Mouse (Mus musculus) forebrain, embryonic 10.5 days (tissue): Measurements from ENCODE around the gene Cacna1a. TPM values are rescaled to one million over a fixed set of nuclear protein-coding genes. Genes with fewer than 3 reads are reported as not detected.
"Not testable (repeated sequence)": the region's sequence is repeated elsewhere in the genome, so short reads cannot be mapped to it uniquely, and the experiment has no call there.

ENCODE experiments used
- DNase-seq: peaks from one replicate; pipeline ENCODE4 v3.0.0-alpha.2; 2017; ENCODE audit warnings: low spot score; ENCODE audit errors: extremely low spot score
- H3K27ac ChIP-seq: fragments of 300-500 bp; sonication (generic); 2 replicates; pipeline ENCODE4 v1.5.1; 2016; ENCODE audit warnings: mild to moderate bottlenecking
- H3K27me3 ChIP-seq: fragments of 300-500 bp; sonication (generic); 2 replicates; pipeline ENCODE4 v1.6.1; 2016; ENCODE audit warnings: mild to moderate bottlenecking; ENCODE audit not compliant: poor library complexity, severe bottlenecking
- H3K36me3 ChIP-seq: fragments of 300-500 bp; sonication (generic); replicated peaks from 2 replicates; pipeline ENCODE4 v1.6.1; 2016; ENCODE audit warnings: mild to moderate bottlenecking, moderate library complexity
- H3K4me1 ChIP-seq: fragments of 300-500 bp; sonication (generic); 2 replicates; pipeline ENCODE4 v1.6.1; 2016
- H3K4me3 ChIP-seq: fragments of 300-500 bp; sonication (generic); 2 replicates; pipeline ENCODE4 v1.5.1; 2016; ENCODE audit warnings: mild to moderate bottlenecking, moderate library complexity
- H3K9me3 ChIP-seq: fragments of 300-500 bp; sonication (generic); 2 replicates; pipeline ENCODE4 v1.6.1; 2016; ENCODE audit warnings: mild to moderate bottlenecking, moderate library complexity
- WGBS: fragments of 180-500 bp; shearing (Covaris S2); methylation state at CpG from one replicate; pipeline ENCODE4 v1.1.7; 2016; 5-methylcytosine and 5-hydroxymethylcytosine counted together
- polyA plus RNA-seq: library from polyadenylated mRNA; unstranded; fragments of >200 nt; fragmentation: Nextera tagmentation; extraction: Ambion mirVana; gene quantifications from 2 replicates; pipeline ENCODE4 v1.2.1, GENCODE M21; 2016

Gene Cacna1a
- polyA plus RNA-seq, 1 experiment from 2014 or later, result 7.4 TPM

- Histone ChIP-seq H3K27ac (no peak overlapping the region), H3K36me3 (no peaks in the 10 kb centered on the region), H3K27me3 (no peaks in the 10 kb centered on the region), H3K9me3 (no peaks in the 10 kb centered on the region), H3K4me3 (no peak overlapping the region), H3K4me1 (peaks cover 14% of the 10 kb centered on the region)
- WGBS, result 57% methylated on average over 6 of the region's 6 CpGs
- peak; percentile 44 for DNase-seq
Measured at GRCm38 (mm10) chr8:84494541-84495084, 106.4 kb downstream of the Cacna1a start.

DNA sequence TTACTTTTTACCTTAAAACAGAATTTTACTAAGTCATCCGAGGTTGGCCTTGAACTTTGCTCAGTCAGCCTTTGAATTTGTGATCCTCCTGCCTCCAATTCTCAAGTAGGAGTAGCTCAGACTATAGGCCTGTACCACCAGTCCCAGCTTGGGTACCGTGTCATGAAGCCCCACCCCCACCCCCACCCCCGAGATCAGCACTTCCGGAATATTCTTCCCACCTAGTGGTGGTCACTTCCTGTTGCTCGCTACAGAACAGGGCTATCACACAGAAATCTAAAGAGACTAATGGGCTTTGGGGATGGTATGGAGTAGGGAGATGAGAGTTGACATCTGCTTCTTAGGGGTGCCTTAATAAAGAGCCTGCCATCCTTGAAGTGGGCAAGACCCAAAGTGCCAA lies 112.9 kb downstream of the Cacna1a start:
- Histone ChIP-seq H3K27me3 (no peaks in the 10 kb centered on the region), H3K4me3 (no peak overlapping the region), H3K36me3 (no peaks in the 10 kb centered on the region), H3K9me3 (no peaks in the 10 kb centered on the region), H3K4me1 (peaks cover 8% of the 10 kb centered on the region; the same call in 1 of the 2 replicates), H3K27ac (no peak overlapping the region)
- 87% methylated on average over 5 of the region's 5 CpGs for WGBS
- no peak for DNase-seq

DNA sequence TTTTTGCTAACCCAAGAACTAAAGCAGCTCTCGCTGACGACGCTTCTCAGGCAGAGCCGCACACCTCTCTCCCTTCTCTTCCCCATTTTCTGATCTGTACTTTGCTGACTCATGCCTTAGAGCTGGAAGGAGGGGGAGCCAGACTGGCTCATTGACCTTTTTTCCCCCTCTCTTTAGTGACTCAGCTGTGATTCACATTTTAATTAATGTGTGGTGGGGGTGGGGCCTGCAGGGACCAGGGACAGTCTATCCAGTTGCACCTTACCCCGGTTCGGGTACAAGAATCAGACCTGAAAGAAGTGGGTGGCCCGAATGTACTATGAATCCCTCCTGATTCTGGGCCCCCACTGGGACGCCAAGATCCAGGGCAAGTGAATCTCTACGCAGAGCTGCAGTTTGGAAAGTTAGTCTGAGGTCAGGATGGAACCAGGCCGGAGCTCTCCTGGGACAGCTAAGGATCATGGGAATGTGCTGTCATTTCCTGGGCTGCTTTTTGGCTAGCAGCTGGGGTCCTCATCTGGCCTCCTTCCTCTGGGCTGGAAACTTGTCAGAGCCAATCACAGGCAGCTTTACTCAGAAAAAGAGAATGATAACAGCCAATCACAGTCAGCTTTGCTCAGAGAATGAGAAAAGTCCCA lies 113.5 kb downstream of the Cacna1a start:
- Histone ChIP-seq H3K27ac (peak overlapping the region; percentile 21; the same call in 1 of the 2 replicates), H3K9me3 (no peaks in the 10 kb centered on the region), H3K27me3 (no peaks in the 10 kb centered on the region), H3K4me1 (peaks cover 8% of the 10 kb centered on the region; the same call in 1 of the 2 replicates), H3K36me3 (no peaks in the 10 kb centered on the region), H3K4me3 (no peak overlapping the region)
- 79% methylated on average over 10 of the region's 10 CpGs for WGBS
- no peak for DNase-seq

DNA sequence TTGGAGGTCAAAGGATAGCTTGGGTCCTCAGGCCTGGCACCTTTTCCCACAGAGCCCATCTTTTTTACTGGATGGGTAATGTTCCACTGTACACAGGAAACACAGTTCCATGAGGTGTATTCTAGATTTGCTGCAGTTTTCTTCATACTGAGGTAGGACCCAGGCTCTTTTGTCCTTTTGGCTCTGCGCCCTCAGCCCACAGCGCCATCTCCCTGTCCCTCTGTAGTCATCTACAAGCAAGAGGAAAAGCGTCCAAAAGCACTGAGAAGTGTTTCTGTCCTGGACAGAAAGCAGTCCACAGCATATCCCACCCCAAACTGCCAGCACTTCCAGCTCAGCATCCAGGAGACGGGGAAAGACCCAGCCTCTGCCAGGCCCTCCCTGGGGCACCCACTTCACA lies 114.4 kb downstream of the Cacna1a start:
- Histone ChIP-seq H3K27ac (no peak overlapping the region), H3K4me3 (no peak overlapping the region), H3K36me3 (no peaks in the 10 kb centered on the region), H3K9me3 (no peaks in the 10 kb centered on the region), H3K4me1 (peaks cover 8% of the 10 kb centered on the region; the same call in 1 of the 2 replicates), H3K27me3 (no peaks in the 10 kb centered on the region)
- DNase-seq, result no peak
- 89% methylated on average over 4 of the region's 4 CpGs for WGBS

GRCm38 (mm10) chr8:84507220-84507619 lies 119.0 kb downstream of the Cacna1a start:
- Histone ChIP-seq H3K27me3 (no peaks in the 10 kb centered on the region), H3K27ac (no peak overlapping the region), H3K4me3 (no peak overlapping the region), H3K4me1 (no peaks in the 10 kb centered on the region), H3K9me3 (no peaks in the 10 kb centered on the region), H3K36me3 (no peaks in the 10 kb centered on the region)
- no peak for DNase-seq
- 94% methylated on average over 5 of the region's 5 CpGs for WGBS

DNA sequence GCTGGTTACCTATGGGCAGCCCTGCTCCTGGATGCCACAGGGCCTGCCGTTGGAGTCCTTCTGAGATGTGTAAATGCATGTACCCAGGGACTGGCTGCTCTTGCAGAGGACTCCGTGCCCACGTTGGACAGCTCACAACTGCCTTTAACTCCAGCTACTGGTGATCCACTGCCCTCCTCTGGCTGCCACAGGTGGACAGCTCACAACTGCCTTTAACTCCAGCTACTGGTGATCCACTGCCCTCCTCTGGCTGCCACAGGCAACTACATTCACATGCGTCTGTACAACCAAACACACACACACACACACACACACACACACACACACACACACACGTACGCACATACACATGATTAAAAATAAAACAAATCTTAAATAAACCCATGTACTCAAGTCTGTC lies 121.5 kb downstream of the Cacna1a start:
- not testable (repeated sequence) for H3K9me3 ChIP-seq, H3K27me3 ChIP-seq, H3K27ac ChIP-seq, DNase-seq, H3K36me3 ChIP-seq, H3K4me3 ChIP-seq, H3K4me1 ChIP-seq
- 86% methylated on average over 6 of the region's 6 CpGs for WGBS

GRCm38 (mm10) chr8:84511621-84512020 lies 123.4 kb downstream of the Cacna1a start:
- no peak for DNase-seq
- H3K27ac ChIP-seq, result no peak overlapping the region
- H3K4me3 ChIP-seq, result no peak overlapping the region
- no peaks in the 10 kb centered on the region for H3K4me1 ChIP-seq
- H3K36me3 ChIP-seq, result no peaks in the 10 kb centered on the region
- 93% methylated on average over 13 of the region's 13 CpGs for WGBS
- H3K27me3 ChIP-seq, result no peaks in the 10 kb centered on the region
- H3K9me3 ChIP-seq, result no peaks in the 10 kb centered on the region

DNA sequence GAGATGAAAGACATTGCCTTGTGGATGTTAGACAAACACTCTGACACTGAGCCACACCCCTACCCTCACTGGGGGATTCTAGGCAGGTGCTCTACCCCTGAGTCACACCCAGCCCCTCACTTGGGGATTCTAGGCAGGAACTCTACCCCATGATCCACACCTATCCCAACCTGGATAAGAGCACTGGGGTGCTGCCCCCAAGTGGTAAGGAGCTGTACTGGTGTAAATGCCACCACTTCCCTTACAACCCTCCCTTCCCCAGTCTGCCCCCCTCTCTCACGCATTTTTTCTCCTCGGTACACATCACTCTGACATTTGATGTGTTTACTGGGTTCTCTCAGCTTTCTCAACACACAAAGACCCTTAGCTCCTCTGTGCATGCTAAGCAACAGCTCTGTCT lies 125.5 kb downstream of the Cacna1a start:
- DNase-seq, result no peak
- 32% methylated on average over 2 of the region's 2 CpGs for WGBS
- Histone ChIP-seq H3K4me1 (no peaks in the 10 kb centered on the region), H3K27me3 (no peaks in the 10 kb centered on the region), H3K36me3 (peaks cover 2% of the 10 kb centered on the region), H3K9me3 (no peaks in the 10 kb centered on the region), H3K4me3 (no peak overlapping the region), H3K27ac (no peak overlapping the region)

DNA sequence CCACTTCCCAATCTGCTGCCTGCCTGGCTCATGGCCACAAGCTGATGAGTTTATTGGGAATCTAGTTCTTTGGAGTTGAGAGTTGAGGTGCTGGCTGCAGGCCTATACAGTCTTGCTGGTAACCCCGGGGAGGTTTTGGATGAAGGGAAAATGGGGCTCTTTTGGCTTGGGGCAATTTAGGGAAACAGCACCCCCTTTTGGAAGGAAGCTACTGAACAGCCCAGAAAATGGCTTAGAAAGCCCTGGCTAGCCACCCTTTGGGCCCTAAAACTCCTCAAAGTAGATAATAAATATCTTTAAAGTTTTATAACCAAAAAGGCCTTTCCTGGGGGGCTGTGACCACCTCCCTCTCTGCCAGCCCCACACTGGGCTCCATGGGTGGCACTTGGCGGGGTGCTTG lies 129.9 kb downstream of the Cacna1a start:
- Histone ChIP-seq H3K4me1 (no peaks in the 10 kb centered on the region), H3K9me3 (no peaks in the 10 kb centered on the region), H3K27me3 (no peaks in the 10 kb centered on the region), H3K27ac (no peak overlapping the region), H3K36me3 (peaks cover 12% of the 10 kb centered on the region), H3K4me3 (no peak overlapping the region)
- DNase-seq, result no peak
- WGBS, result 78% methylated on average over 2 of the region's 2 CpGs

DNA sequence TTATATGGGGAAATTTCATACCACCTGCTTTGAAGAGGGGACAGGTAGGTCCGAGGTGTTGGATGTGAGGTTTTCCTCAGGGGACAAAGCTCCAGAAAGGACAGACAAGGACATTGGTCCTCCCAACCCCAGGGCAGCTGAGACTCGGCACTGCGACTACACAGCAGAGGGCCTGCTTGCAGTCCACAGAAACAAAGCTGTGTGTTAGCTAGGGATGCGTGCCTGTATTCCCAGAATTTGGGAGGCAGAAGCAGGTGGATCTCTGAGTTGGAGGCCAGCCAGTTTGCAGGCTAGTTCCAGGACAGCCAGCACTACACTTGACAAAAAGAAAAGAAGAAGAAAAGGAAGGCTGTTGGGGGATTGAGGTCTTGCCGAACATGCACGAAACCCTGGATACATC lies 130.5 kb downstream of the Cacna1a start:
- no peak overlapping the region for H3K4me3 ChIP-seq
- H3K36me3 ChIP-seq, result peaks cover 13% of the 10 kb centered on the region
- no peak for DNase-seq
- no peak overlapping the region for H3K27ac ChIP-seq
- no peaks in the 10 kb centered on the region for H3K27me3 ChIP-seq
- 91% methylated on average over 6 of the region's 6 CpGs for WGBS
- H3K9me3 ChIP-seq, result no peaks in the 10 kb centered on the region
- H3K4me1 ChIP-seq, result no peaks in the 10 kb centered on the region

GRCm38 (mm10) chr8:84519767-84520626 lies 131.8 kb downstream of the Cacna1a start:
- H3K36me3 ChIP-seq, result peaks cover 22% of the 10 kb centered on the region
- no peak overlapping the region for H3K4me3 ChIP-seq
- H3K4me1 ChIP-seq, result no peaks in the 10 kb centered on the region
- no peak overlapping the region for H3K27ac ChIP-seq
- no peaks in the 10 kb centered on the region for H3K27me3 ChIP-seq
- H3K9me3 ChIP-seq, result peaks cover under 1% of the 10 kb centered on the region; the same call in 1 of the 2 replicates
- 89% methylated on average over 17 of the region's 17 CpGs for WGBS
- no peak for DNase-seq

GRCm38 (mm10) chr8:84520999-84521398 lies 132.8 kb downstream of the Cacna1a start:
- Histone ChIP-seq H3K9me3 (peaks cover 10% of the 10 kb centered on the region; the same call in 1 of the 2 replicates), H3K27me3 (no peaks in the 10 kb centered on the region), H3K4me3 (no peak overlapping the region), H3K4me1 (no peaks in the 10 kb centered on the region), H3K36me3 (peaks cover 32% of the 10 kb centered on the region), H3K27ac (no peak overlapping the region)
- DNase-seq, result no peak
- 75% methylated on average over 2 of the region's 2 CpGs for WGBS

DNA sequence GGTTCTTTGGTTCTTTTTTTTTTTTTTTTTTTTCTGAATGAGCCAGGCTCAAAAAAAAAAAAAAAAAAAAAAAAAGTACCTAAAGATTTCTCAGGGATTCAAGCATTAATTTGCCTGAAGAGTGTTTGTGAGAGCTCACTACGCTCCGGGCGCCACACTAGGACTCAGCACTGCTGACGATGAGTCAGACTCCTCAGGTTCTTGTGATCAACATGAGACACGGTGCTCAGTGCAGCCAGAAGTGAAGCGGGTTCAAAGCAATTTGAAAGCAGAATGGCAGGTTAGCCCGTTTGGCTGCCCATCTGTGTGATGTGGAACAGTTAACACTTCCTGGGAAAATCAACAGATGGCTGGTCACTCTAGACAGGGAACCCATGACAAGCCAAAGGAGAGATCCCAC lies 139.8 kb downstream of the Cacna1a start:
- no peak for DNase-seq
- H3K4me3 ChIP-seq, result no peak overlapping the region
- no peaks in the 10 kb centered on the region for H3K27me3 ChIP-seq
- H3K36me3 ChIP-seq, result peaks cover 23% of the 10 kb centered on the region
- no peaks in the 10 kb centered on the region for H3K4me1 ChIP-seq
- H3K27ac ChIP-seq, result no peak overlapping the region
- peaks cover 11% of the 10 kb centered on the region; the same call in 1 of the 2 replicates for H3K9me3 ChIP-seq
- 91% methylated on average over 7 of the region's 7 CpGs for WGBS
